Mouse (Mus musculus) G1E (cell line): Measurements from ENCODE around the gene Klf13. TPM values are rescaled to one million over a fixed set of nuclear protein-coding genes. Genes with fewer than 3 reads are reported as not detected.
A peak's percentile ranks its signal among the peaks of the same experiment; 100 is the strongest.

Source experiments
- ATAC-seq: 2 replicates; pipeline ENCODE4 v1.8.0; 2016; ENCODE audit warnings: mild to moderate bottlenecking; ENCODE audit not compliant: insufficient number of reproducible peaks, poor library complexity, low FRiP score, severe bottlenecking; ENCODE audit errors: extremely low read depth
- DNase-seq: peaks from one replicate; pipeline ENCODE4 v3.0.0; 2012; ENCODE audit warnings: low spot score
- H3K27me3 ChIP-seq: 2 replicates; pipeline ENCODE4 v1.6.1; 2012; ENCODE audit warnings: mild to moderate bottlenecking, low read length, inconsistent platforms; ENCODE audit not compliant: insufficient read depth
- H3K36me3 ChIP-seq: replicated peaks from 2 replicates; pipeline ENCODE3; 2012; ENCODE audit warnings: mild to moderate bottlenecking, inconsistent platforms
- H3K4me1 ChIP-seq: 2 replicates; pipeline ENCODE4 v1.6.1; 2012; ENCODE audit warnings: low read depth, low read length, inconsistent platforms, mixed read lengths; ENCODE audit not compliant: insufficient read depth
- H3K4me3 ChIP-seq: 2 replicates; pipeline ENCODE4 v1.5.1; 2012; ENCODE audit warnings: low read depth, mild to moderate bottlenecking, inconsistent platforms, low read length, moderate library complexity, mixed read lengths
- H3K9me3 ChIP-seq: replicated peaks from 2 replicates; pipeline ENCODE4 v1.6.1; 2012; ENCODE audit warnings: inconsistent platforms
- CTCF ChIP-seq: IDR thresholded peaks from 2 replicates; pipeline ENCODE4 v1.5.1; 2012; ENCODE audit warnings: low read depth, low read length, inconsistent platforms, mixed read lengths
- GATA1 ChIP-seq: IDR thresholded peaks from 2 replicates; pipeline ENCODE4 v1.6.1; 2012; ENCODE audit warnings: borderline replicate concordance, low read length, inconsistent platforms, mixed read lengths
- GATA2 ChIP-seq: IDR thresholded peaks from 2 replicates; pipeline ENCODE4 v1.6.1; 2012; ENCODE audit warnings: low read depth, low read length, inconsistent platforms, borderline replicate concordance
- POLR2AphosphoS5 ChIP-seq: IDR thresholded peaks from 2 replicates; pipeline ENCODE4 v1.6.1; 2012; ENCODE audit warnings: low read depth, low read length, inconsistent platforms; ENCODE audit not compliant: insufficient replicate concordance
- TAL1 ChIP-seq: conservative IDR thresholded peaks from 2 replicates; pipeline ENCODE4 v1.6.1; 2012; ENCODE audit warnings: low read depth, low read length, inconsistent platforms, mixed read lengths
- polyA plus RNA-seq: library from polyadenylated mRNA; stranded (reverse); fragments of >175 nt; gene quantifications from 2 replicates; pipeline ENCODE4 v1.2.3, GENCODE M21; 2012
- total RNA-seq, 2 experiments: library from RNA; stranded (forward) in 1 of 2; stranded (reverse) in 1 of 2; fragments of 200-1000 nt in 1 of 2; fragments of >200 nt in 1 of 2; fragmentation: Nextera tagmentation in 1 of 2; gene quantifications; 2 replicates each; pipeline ENCODE4 v1.2.3; 2014 to 2017

Gene Klf13
- total and polyA plus RNA-seq, 3 experiments, result 14.6 to 89.5 (median 68.1) TPM

GRCm38 (mm10) chr7:63894662-63895061, 44.1 kb downstream of the Klf13 start:
- H3K9me3 ChIP-seq, result no peaks in the 10 kb centered on the region
- peaks cover 4% of the 10 kb centered on the region; the same call in 1 of the 2 replicates for H3K27me3 ChIP-seq
- TF ChIP-seq POLR2AphosphoS5, result no peak
- 0 out of 2 replicates have a peak, but pooled peaks have one; percentile 13 for TF ChIP-seq TAL1
- H3K4me1 ChIP-seq, result peaks cover 69% of the 10 kb centered on the region
- ATAC-seq (no peak), DNase-seq (no peak)
- H3K36me3 ChIP-seq, result peaks cover 51% of the 10 kb centered on the region
- no peak overlapping the region for H3K4me3 ChIP-seq

GRCm38 (mm10) chr7:63893729-63894128, 45.0 kb downstream of the Klf13 start:
- Histone ChIP-seq H3K9me3 (no peaks in the 10 kb centered on the region), H3K27me3 (peaks cover 4% of the 10 kb centered on the region; the same call in 1 of the 2 replicates), H3K4me3 (no peak overlapping the region), H3K36me3 (peaks cover 55% of the 10 kb centered on the region), H3K4me1 (peaks cover 66% of the 10 kb centered on the region)
- ATAC-seq (no peak), DNase-seq (no peak)
- TF ChIP-seq POLR2AphosphoS5 (no peak), GATA2 (no peak), GATA1 (no peak), TAL1 (no peak), CTCF (no peak)

GRCm38 (mm10) chr7:63893201-63893600, 45.5 kb downstream of the Klf13 start:
- DNase-seq, result no peak
- Histone ChIP-seq H3K4me1 (peaks cover 61% of the 10 kb centered on the region), H3K9me3 (no peaks in the 10 kb centered on the region), H3K4me3 (no peak overlapping the region), H3K36me3 (peaks cover 56% of the 10 kb centered on the region), H3K27me3 (peaks cover 3% of the 10 kb centered on the region; the same call in 1 of the 2 replicates)
- TF ChIP-seq GATA1 (no peak), CTCF (no peak), GATA2 (no peak), POLR2AphosphoS5 (no peak), TAL1 (no peak)
- ATAC-seq, result no peak

- Histone ChIP-seq H3K36me3 (peaks cover 67% of the 10 kb centered on the region), H3K4me3 (no peak overlapping the region), H3K9me3 (no peaks in the 10 kb centered on the region), H3K4me1 (peaks cover 52% of the 10 kb centered on the region), H3K27me3 (no peaks in the 10 kb centered on the region)
- ATAC-seq (no peak), DNase-seq (no peak)
- TF ChIP-seq TAL1, result no peak
- TF ChIP-seq GATA2, result no peak
- TF ChIP-seq GATA1, result no peak
- no peak for TF ChIP-seq CTCF
- TF ChIP-seq POLR2AphosphoS5, result no peak
Observed at GRCm38 (mm10) chr7:63891488-63892075, 47.1 kb downstream of the Klf13 start.

GRCm38 (mm10) chr7:63889116-63889975, 49.4 kb downstream of the Klf13 start:
- no peak for TF ChIP-seq GATA1
- no peak for TF ChIP-seq TAL1
- no peak for TF ChIP-seq GATA2
- no peak for TF ChIP-seq POLR2AphosphoS5
- TF ChIP-seq CTCF, result no peak
- ATAC-seq (no peak), DNase-seq (no peak)
- no peak overlapping the region for H3K4me3 ChIP-seq
- no peaks in the 10 kb centered on the region for H3K9me3 ChIP-seq
- H3K27me3 ChIP-seq, result no peaks in the 10 kb centered on the region
- H3K36me3 ChIP-seq, result peaks cover 61% of the 10 kb centered on the region
- H3K4me1 ChIP-seq, result peaks cover 32% of the 10 kb centered on the region

GRCm38 (mm10) chr7:63888674-63889073, 50.0 kb downstream of the Klf13 start:
- no peak overlapping the region for H3K4me3 ChIP-seq
- DNase-seq, result no peak

More at GRCm38 (mm10) chr7:63888674-63889073, 50.0 kb downstream of the Klf13 start:
- Histone ChIP-seq H3K27me3 (no peaks in the 10 kb centered on the region), H3K4me1 (peaks cover 29% of the 10 kb centered on the region), H3K36me3 (peaks cover 59% of the 10 kb centered on the region), H3K9me3 (no peaks in the 10 kb centered on the region)
- TF ChIP-seq GATA1 (no peak), GATA2 (no peak), CTCF (no peak)
- ATAC-seq, result no peak
